Mouse (Mus musculus): ENCODE measurements around the gene Ptpn12. TPM values are rescaled to one million over a fixed set of nuclear protein-coding genes. Genes with fewer than 3 reads are reported as not detected.

Ptpn12 gene
- polyA plus RNA-seq, 1 experiment from 2014 or later, result 27.8 TPM

- Histone ChIP-seq H3K9ac (replicated peaks; ENCODE audit: low read depth, low read length) (no peak overlapping the region), H3K27me3 (ENCODE audit: control insufficient read depth, insufficient read depth, low read length) (no peaks in the 10 kb centered on the region), H3K36me3 (ENCODE audit: control insufficient read depth, insufficient read depth, low read length) (no peaks in the 10 kb centered on the region), H3K4me2 (replicated peaks; ENCODE audit: low read depth, low read length) (no peak overlapping the region), H3K9me3 (ENCODE audit: control insufficient read depth, low read depth, low read length) (no peaks in the 10 kb centered on the region), H3K27ac (ENCODE audit: low read length) (no peak overlapping the region), H3K4me3 (ENCODE audit: low read depth, low read length) (no peak overlapping the region), H3K4me1 (ENCODE audit: control insufficient read depth, insufficient read depth, low read length) (0 out of 2 replicates have a peak, but pooled peaks cover 3% of the 10 kb centered on the region)
- no peak for ATAC-seq (ENCODE audit: insufficient number of reproducible peaks, insufficient read depth, low FRiP score, low read depth)
- 80% methylated on average over 7 of the region's 7 CpGs for WGBS
These were observed 19.8 kb downstream of the Ptpn12 start for GRCm38 (mm10) chr5:21035689-21036480.

- Histone ChIP-seq H3K4me1 (ENCODE audit: control insufficient read depth, insufficient read depth, low read length) (0 out of 2 replicates have a peak, but pooled peaks cover 3% of the 10 kb centered on the region), H3K9me3 (ENCODE audit: control insufficient read depth, low read depth, low read length) (no peaks in the 10 kb centered on the region), H3K36me3 (ENCODE audit: control insufficient read depth, insufficient read depth, low read length) (no peaks in the 10 kb centered on the region), H3K27ac (ENCODE audit: low read length) (no peak overlapping the region), H3K4me3 (ENCODE audit: low read depth, low read length) (no peak overlapping the region), H3K4me2 (replicated peaks; ENCODE audit: low read depth, low read length) (no peak overlapping the region), H3K27me3 (ENCODE audit: control insufficient read depth, insufficient read depth, low read length) (no peaks in the 10 kb centered on the region), H3K9ac (replicated peaks; ENCODE audit: low read depth, low read length) (no peak overlapping the region)
- 58% methylated on average over 6 of the region's 6 CpGs for WGBS
- peak; percentile 28; the same call in 1 of the 2 replicates for ATAC-seq (ENCODE audit: insufficient number of reproducible peaks, insufficient read depth, low FRiP score, low read depth)
These were observed 21.2 kb downstream of the Ptpn12 start for GRCm38 (mm10) chr5:21034388-21034966.

GRCm38 (mm10) chr5:21033382-21034056 is 22.2 kb downstream of the Ptpn12 start:
- 0 out of 2 replicates have a peak, but pooled peaks cover 3% of the 10 kb centered on the region for H3K4me1 ChIP-seq (ENCODE audit: control insufficient read depth, insufficient read depth, low read length)
- no peaks in the 10 kb centered on the region for H3K36me3 ChIP-seq (ENCODE audit: control insufficient read depth, insufficient read depth, low read length)
- no peaks in the 10 kb centered on the region for H3K9me3 ChIP-seq (ENCODE audit: control insufficient read depth, low read depth, low read length)
- H3K9ac ChIP-seq (replicated peaks; ENCODE audit: low read depth, low read length), result no peak overlapping the region
- ATAC-seq (ENCODE audit: insufficient number of reproducible peaks, insufficient read depth, low FRiP score, low read depth), result no peak
- H3K4me2 ChIP-seq (replicated peaks; ENCODE audit: low read depth, low read length), result no peak overlapping the region
- no peak overlapping the region for H3K27ac ChIP-seq (ENCODE audit: low read length)
- 80% methylated on average over 11 of the region's 11 CpGs for WGBS
- no peaks in the 10 kb centered on the region for H3K27me3 ChIP-seq (ENCODE audit: control insufficient read depth, insufficient read depth, low read length)
- H3K4me3 ChIP-seq (ENCODE audit: low read depth, low read length), result no peak overlapping the region

GRCm38 (mm10) chr5:21032626-21033025 is 23.1 kb downstream of the Ptpn12 start:
- no peaks in the 10 kb centered on the region for H3K36me3 ChIP-seq (ENCODE audit: control insufficient read depth, insufficient read depth, low read length)
- 75% methylated on average over 3 of the region's 3 CpGs for WGBS
- H3K27ac ChIP-seq (ENCODE audit: low read length), result no peak overlapping the region
- H3K4me3 ChIP-seq (ENCODE audit: low read depth, low read length), result no peak overlapping the region
- H3K9ac ChIP-seq (replicated peaks; ENCODE audit: low read depth, low read length), result no peak overlapping the region
- no peaks in the 10 kb centered on the region for H3K9me3 ChIP-seq (ENCODE audit: control insufficient read depth, low read depth, low read length)
- H3K27me3 ChIP-seq (ENCODE audit: control insufficient read depth, insufficient read depth, low read length), result no peaks in the 10 kb centered on the region
- no peak overlapping the region for H3K4me2 ChIP-seq (replicated peaks; ENCODE audit: low read depth, low read length)
- 0 out of 2 replicates have a peak, but pooled peaks cover 3% of the 10 kb centered on the region for H3K4me1 ChIP-seq (ENCODE audit: control insufficient read depth, insufficient read depth, low read length)
- ATAC-seq (ENCODE audit: insufficient number of reproducible peaks, insufficient read depth, low FRiP score, low read depth), result no peak

- no peak for ATAC-seq (ENCODE audit: insufficient number of reproducible peaks, insufficient read depth, low FRiP score, low read depth)
- H3K36me3 ChIP-seq (ENCODE audit: control insufficient read depth, insufficient read depth, low read length), result no peaks in the 10 kb centered on the region
- H3K9me3 ChIP-seq (ENCODE audit: control insufficient read depth, low read depth, low read length), result no peaks in the 10 kb centered on the region
- no peak overlapping the region for H3K9ac ChIP-seq (replicated peaks; ENCODE audit: low read depth, low read length)
- H3K27ac ChIP-seq (ENCODE audit: low read length), result no peak overlapping the region
- no peak overlapping the region for H3K4me3 ChIP-seq (ENCODE audit: low read depth, low read length)
- H3K27me3 ChIP-seq (ENCODE audit: control insufficient read depth, insufficient read depth, low read length), result no peaks in the 10 kb centered on the region
- H3K4me2 ChIP-seq (replicated peaks; ENCODE audit: low read depth, low read length), result no peak overlapping the region
- H3K4me1 ChIP-seq (ENCODE audit: control insufficient read depth, insufficient read depth, low read length), result 0 out of 2 replicates have a peak, but pooled peaks cover 3% of the 10 kb centered on the region
These were observed 25.5 kb downstream of the Ptpn12 start for GRCm38 (mm10) chr5:21030226-21030625.

- H3K4me2 ChIP-seq (replicated peaks; ENCODE audit: low read depth, low read length), result no peak overlapping the region
- WGBS, result 71% methylated on average over 5 of the region's 5 CpGs
- H3K36me3 ChIP-seq (ENCODE audit: control insufficient read depth, insufficient read depth, low read length), result peaks cover 21% of the 10 kb centered on the region; the same call in 1 of the 2 replicates
These were observed 38.6 kb downstream of the Ptpn12 start for GRCm38 (mm10) chr5:21017075-21017474.

GRCm38 (mm10) chr5:21010908-21011307 is 44.8 kb downstream of the Ptpn12 start:
- Histone ChIP-seq H3K9me3 (ENCODE audit: control insufficient read depth, low read depth, low read length) (no peaks in the 10 kb centered on the region), H3K36me3 (ENCODE audit: control insufficient read depth, insufficient read depth, low read length) (peaks cover 31% of the 10 kb centered on the region; the same call in 1 of the 2 replicates), H3K27ac (ENCODE audit: low read length) (no peak overlapping the region), H3K4me1 (ENCODE audit: control insufficient read depth, insufficient read depth, low read length) (no peaks in the 10 kb centered on the region), H3K27me3 (ENCODE audit: control insufficient read depth, insufficient read depth, low read length) (no peaks in the 10 kb centered on the region), H3K4me3 (ENCODE audit: low read depth, low read length) (no peak overlapping the region), H3K4me2 (replicated peaks; ENCODE audit: low read depth, low read length) (no peak overlapping the region), H3K9ac (replicated peaks; ENCODE audit: low read depth, low read length) (no peak overlapping the region)
- no peak for ATAC-seq (ENCODE audit: insufficient number of reproducible peaks, insufficient read depth, low FRiP score, low read depth)

More at GRCm38 (mm10) chr5:21017075-21017474, 38.6 kb downstream of the Ptpn12 start:
- no peaks in the 10 kb centered on the region for H3K27me3 ChIP-seq (ENCODE audit: control insufficient read depth, insufficient read depth, low read length)
- H3K4me3 ChIP-seq (ENCODE audit: low read depth, low read length), result no peak overlapping the region
- no peak for ATAC-seq (ENCODE audit: insufficient number of reproducible peaks, insufficient read depth, low FRiP score, low read depth)
- H3K4me1 ChIP-seq (ENCODE audit: control insufficient read depth, insufficient read depth, low read length), result no peaks in the 10 kb centered on the region
- no peak overlapping the region for H3K27ac ChIP-seq (ENCODE audit: low read length)
- H3K9me3 ChIP-seq (ENCODE audit: control insufficient read depth, low read depth, low read length), result no peaks in the 10 kb centered on the region
- H3K9ac ChIP-seq (replicated peaks; ENCODE audit: low read depth, low read length), result no peak overlapping the region

GRCm38 (mm10) chr5:21002723-21003122 is 53.0 kb downstream of the Ptpn12 start:
- 91% methylated on average over 6 of the region's 6 CpGs for WGBS
- H3K27ac ChIP-seq (ENCODE audit: low read length), result no peak overlapping the region
- H3K4me1 ChIP-seq (ENCODE audit: control insufficient read depth, insufficient read depth, low read length), result no peaks in the 10 kb centered on the region
- no peaks in the 10 kb centered on the region for H3K9me3 ChIP-seq (ENCODE audit: control insufficient read depth, low read depth, low read length)
- no peak; the same call in 1 of the 2 replicates for ATAC-seq (ENCODE audit: insufficient number of reproducible peaks, insufficient read depth, low FRiP score, low read depth)
- H3K4me3 ChIP-seq (ENCODE audit: low read depth, low read length), result no peak overlapping the region
- H3K27me3 ChIP-seq (ENCODE audit: control insufficient read depth, insufficient read depth, low read length), result no peaks in the 10 kb centered on the region
- H3K4me2 ChIP-seq (replicated peaks; ENCODE audit: low read depth, low read length), result no peak overlapping the region
- no peak overlapping the region for H3K9ac ChIP-seq (replicated peaks; ENCODE audit: low read depth, low read length)
- H3K36me3 ChIP-seq (ENCODE audit: control insufficient read depth, insufficient read depth, low read length), result peaks cover 50% of the 10 kb centered on the region

Data from stomach, embryonic 14.5 days (tissue).